Mouse (Mus musculus): ENCODE results near the gene Rfxap.
A peak's percentile ranks its signal among the peaks of the same experiment; 100 is the strongest.

Gene Rfxap

DNA sequence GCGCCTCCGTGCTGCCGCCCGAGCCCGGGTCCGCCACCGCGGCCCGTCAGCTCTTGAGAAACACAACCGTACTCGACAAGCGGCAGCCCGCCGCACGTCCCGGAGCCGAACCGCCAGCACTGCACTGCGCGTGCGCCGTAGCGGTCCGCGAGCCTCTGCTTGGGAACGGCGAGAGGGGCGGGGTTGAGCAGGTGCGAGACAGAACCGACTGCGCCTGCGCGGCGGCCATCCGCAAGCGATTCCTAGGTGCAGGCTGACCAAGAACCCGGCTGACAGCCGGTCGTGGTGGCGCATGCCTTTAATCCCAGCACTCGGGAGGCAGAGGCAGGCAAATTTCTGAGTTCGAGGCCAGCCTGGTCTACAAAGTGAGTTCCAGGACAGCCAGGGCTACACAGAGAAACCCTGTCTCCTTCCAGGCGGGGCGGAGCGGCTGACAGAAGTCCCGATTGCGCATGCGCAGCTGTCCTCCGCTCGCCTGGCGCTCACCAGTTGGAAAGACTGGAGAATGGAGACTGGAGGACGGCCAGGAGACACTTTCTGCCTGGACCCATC, at the start of gene Rfxap:
Gene Rfxap, minus strand, starts transcription at position 126 of the 552 bp plus-strand sequence.
- peak; percentile 98 for DNase-seq (ENCODE audit: low spot score)

DNA sequence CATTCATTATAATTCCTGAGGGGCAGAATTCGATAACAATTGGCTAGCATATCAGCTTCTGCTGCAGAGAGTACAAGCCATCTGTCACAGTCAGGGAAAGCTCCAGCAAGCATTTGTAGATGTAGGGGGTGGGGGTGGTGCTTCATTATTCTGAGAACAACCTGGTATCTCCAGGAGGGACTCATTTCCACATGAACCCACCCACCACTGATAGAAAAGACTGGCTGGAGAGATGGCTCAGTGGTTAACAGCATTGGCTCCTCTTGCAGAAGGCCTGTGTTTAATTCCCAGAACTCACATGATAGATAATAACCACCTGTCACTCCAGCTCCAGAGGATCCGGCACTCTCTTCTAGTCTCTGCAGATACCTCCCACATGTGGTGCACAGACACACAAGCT, 27.8 kb upstream of the Rfxap start:
- DNase-seq (ENCODE audit: low spot score) = no peak

DNA sequence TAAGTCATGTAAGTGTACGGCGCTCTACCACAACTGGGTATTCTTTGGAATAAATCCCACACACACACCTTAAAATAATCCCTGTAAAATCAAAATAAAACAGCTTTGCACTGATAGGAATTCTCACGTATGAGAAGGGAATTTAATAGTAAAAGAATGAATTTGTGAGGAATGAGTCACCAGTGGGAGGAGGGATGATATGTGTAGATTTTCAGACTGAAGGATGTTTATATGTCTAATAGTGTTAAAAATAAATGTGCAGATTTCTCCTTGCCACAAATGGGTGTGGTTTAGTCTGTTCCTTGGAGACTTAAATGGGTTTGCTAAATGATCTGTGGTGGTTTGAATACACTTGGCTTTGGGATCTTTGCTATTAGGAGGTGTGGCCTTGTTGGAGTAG, 24.9 kb upstream of the Rfxap start:
- DNase-seq (ENCODE audit: low spot score) = no peak

DNA sequence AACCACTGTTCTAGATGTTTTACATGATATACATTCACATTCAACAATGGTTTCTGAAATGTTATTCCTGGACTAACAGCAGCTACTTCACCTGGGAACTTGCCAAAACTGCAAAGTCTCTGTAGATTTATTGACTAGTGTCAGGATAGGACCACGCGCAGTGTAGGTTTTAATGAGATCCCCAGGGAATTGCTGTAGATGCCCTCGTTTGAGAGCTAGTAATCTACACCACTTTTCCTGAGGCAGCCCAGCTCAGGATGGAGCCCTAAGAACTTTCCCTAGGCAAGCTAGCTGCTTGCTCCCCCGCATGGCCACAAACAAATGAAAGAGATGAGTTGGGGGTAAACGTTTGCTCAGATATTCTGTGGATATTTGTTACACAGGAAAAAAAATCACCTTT, 14.9 kb upstream of the Rfxap start:
- peak; percentile 18 for DNase-seq (ENCODE audit: low spot score)

DNA sequence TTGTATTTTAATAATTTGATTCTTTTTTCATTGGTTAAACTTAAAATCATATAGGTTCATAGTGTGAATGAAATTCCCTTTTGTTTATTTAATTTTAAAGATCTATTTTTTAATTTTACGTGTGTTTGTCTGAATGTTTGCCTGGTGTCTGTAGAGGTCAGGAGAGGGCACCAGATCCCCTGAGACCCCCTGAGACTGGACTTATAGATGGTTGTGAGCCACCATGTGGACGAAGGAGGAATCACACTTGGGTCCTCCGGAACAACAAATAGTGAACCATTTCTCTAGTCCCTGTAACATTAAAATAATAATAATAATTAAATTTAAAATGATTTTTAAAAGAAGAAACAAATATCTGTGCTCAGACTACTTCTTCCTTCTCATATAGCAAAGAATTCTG, 7.7 kb upstream of the Rfxap start:
- DNase-seq (ENCODE audit: low spot score) = peak; percentile 81

DNA sequence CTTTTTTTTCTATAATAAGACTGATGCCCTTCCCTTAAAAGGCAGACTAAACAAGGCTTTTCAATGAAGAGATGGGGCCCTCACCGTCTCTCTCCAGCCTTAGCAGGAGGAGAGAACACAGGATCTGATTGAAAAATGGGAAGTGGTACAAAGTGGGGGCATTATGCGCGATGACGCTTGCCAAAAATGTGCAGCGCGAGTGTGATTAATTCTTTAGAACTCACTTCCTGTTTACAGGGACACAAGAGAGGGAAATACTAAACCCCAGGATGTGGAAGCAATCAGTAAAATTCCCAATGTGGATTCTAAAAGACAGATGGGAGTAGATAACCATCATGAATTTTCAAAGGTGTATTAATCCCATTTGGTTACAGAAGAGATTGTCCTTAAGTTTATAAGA, 7.0 kb upstream of the Rfxap start:
- DNase-seq (ENCODE audit: low spot score) = no peak

DNA sequence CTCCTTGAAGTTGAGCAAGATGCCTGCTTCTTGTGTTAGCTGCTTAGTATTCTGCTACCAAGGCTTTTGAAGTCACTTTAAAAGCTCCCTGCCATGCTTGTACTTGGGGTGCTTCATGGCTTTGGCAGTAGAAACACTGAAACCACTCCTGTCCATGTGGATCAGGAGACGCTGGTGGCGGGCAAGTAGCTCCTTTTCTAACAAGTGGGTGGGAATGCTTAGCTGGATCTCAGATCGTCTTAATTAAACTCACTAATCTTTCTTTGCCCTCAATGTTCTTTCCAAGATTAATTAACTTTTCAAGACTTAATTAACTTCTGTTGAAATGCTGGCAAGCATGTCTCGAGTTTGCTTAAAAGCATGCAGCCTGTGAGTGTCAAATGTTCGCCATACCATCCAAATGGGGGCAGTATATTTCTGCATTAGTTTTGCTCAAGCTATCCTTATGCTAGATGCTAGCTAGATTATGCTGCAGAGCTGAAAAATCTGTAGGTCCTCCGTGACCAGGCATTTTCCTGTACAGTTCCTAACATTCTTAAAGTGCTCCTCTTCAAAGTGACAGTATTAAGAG, 5.9 kb upstream of the Rfxap start:
- no peak for DNase-seq (ENCODE audit: low spot score)

DNA sequence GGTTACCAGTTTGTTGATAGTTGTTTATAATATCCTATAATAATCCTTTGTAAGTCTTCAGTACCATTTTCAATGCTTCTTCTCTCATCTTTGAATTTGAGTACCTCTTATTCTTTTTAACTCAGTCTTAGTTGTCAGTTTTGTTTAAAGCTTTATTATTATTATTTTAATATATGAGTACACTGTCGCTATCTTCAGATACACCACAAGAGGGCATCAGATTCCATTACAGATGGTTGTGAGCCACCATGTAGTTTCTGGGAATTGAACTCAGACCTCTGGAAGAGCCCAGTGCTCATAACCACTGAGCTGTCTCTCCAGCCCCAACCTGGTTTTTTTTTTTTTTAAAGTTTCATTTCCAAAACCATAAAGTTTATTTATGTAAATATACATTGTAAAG, 4.0 kb upstream of the Rfxap start:
- DNase-seq (ENCODE audit: low spot score) = no peak

DNA sequence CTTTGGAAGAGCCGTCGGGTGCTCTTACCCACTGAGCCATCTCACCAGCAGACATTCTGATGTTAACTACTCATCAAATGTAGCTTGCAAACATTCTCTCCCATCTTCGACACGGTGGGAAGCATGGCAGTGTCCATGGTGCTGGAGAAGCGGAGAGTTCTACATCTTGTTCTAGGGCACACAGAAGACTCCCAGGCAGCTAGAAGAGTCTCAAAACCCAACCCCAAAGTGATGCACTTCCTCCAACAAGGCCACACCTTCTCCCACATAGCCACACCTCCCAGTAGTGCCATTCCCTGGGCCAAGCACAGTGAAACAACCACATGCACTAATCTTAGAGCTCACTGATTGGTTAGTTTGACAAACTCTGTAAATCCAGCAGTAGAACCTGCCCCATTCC, 1.5 kb upstream of the Rfxap start:
- DNase-seq (ENCODE audit: low spot score) = no peak

DNA sequence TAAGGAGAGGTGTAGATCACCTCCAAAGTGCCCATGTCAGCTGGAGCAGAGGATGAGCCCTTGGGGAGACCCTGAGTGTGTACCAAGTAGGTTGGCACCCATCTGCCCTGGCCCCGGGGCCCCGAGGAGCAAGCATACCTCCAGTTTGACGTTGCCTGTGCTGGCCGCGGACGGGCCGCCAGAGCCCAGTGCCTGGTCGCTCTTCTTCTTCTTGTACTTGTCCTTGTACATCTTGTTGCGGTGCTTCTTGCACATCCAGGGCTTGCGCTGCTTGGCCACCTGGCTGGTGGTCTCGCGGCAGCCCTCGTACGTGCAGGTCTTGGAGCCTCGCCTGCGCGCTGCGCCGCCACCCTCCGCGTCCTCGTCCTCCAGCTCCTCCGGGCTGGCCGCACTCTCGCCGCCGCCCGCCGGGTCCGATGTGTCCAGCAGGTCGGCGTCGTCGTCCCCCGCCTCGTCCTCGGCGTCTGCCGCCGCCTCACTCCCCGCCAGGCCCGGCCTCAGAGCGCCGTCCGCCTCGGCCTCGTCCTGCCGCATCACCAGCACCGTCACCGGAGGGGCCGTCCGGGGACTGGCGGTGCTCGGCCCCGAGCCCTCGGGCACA, 430 bp downstream of the Rfxap start:
- DNase-seq (ENCODE audit: low spot score) = no peak

DNA sequence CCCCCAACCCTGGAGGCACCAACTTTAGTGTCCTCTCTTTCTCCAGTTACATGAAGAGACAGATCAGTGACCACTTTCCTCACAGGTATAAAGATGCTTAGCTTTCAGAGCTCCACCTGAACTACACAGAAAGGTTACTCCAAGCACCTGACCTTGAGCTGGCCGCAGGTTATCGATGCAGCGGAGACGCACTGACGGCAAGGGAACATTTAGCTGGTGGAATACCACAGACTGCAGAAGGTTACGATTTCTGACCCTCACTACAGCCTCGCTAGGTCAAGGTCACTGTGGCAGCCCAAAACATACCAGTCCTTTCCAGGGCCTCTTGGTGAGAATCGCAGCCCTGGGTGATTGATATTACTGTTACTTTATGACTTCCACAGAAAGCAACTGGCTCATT, 3.9 kb downstream of the Rfxap start:
- no peak for DNase-seq (ENCODE audit: low spot score)

DNA sequence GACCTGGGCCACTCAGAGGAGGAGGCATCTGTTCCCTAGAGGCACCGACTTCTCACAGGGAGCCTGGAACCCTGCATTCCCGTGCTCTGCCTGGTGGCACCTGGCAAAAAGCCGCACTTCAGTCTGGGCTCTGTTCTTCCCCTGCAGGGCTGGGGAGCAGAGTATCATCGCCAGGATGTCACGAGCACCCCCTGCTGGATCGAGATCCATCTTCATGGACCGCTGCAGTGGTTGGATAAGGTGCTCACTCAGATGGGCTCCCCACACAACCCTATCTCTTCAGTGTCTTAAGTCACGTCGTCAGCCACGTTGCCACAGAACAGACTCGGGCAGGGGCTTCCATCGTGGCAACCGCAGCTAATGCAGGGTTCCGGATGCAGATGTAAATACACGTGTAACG, 10.4 kb downstream of the Rfxap start:
- DNase-seq (ENCODE audit: low spot score) = peak; percentile 34

DNA sequence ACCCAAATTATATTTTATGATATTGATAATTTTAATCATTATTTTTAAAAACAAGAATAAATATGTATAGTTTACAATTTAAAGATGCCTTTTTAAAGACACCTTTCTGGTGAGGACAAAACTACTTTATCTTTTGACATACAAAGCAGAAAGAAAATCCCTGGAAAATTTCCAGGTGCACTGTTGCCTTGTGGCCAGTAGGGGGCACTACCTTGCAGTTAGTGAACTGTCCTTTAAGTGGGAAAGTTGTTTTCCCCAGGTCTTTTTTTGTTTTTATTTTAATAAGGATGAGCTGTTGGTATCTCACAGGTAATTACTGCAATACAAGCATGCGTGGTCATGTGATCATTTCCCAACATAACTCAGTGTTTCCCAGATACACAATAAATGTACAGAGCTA, 11.8 kb downstream of the Rfxap start:
- peak; percentile 37 for DNase-seq (ENCODE audit: low spot score)

DNA sequence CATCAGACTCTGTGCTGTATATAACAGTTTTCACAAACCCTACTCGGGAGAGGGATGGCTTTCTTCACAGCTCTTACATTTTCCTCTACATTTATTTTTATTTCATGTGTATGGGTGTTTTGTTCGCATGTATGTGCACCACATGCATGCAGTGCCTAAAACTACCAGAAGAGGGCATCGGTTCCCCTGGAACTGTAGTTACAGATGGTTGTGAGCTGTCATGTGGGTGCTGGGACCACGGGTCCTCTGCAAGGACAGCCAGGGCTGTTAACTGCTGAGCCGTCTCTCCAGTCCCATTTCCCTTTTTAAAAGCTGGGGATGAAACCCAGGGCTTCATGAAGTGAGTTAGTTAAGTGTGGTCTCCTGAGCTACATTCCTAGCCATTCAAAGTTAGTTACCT, 12.2 kb downstream of the Rfxap start:
- no peak for DNase-seq (ENCODE audit: low spot score)

DNA sequence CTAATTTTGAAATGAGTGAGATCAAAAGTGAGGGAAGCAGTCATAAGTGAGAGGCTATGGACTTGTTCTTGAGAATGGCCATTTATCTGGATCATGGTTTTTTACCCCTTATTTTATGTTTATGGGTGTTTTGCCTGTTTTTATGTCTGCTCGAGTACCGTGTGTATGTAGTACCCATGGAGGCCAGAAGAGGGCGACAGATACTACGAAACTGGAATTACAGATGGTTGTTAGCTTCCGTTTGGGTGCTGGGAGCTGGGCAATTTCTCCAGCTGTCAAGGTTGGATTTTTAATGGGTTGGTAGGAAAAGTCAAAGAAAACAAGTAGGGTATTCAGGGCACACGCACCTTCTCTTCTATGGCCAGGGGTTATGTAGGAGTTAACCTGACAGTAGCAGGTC, 13.8 kb downstream of the Rfxap start:
- DNase-seq (ENCODE audit: low spot score) = no peak

DNA sequence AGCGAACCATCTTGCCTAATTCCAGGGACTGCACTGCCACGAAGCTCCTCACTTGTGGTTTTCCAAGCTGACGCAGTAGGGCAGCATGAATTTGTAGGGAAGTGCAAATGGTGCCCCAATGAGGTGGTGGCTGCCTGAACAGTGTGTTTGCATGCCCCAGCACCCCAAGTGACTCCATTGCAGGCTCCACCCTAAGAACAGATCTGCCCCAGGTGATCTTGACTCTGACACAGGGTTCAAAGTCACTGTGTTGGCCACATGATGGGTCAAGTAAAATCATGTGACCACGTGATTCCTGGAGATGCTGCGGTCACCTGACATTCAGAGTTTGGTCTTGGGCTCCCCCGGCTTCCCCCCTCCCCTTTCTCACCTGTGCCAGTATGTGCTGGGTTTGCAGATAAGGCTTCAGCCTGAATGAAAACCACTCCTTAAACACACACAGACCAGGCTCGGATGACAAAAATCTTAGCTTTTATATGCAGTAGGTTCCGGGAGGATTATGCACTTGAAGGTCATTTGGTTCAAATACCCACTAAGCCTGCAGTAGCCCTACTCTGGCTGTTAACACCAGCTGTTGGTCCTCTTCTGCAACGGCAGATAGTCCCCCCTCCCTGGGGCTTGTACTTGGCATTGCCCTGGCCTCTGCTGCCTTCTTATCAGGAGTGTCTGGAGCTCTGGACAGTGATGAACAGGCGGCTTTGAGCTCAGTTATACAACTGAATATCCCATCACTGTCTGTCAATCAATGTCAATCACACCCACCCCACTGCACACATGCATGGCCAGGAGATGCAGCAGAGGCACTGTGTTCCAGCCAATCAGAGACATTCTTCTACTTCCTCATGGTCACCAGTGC, 15.5 kb downstream of the Rfxap start:
- DNase-seq (ENCODE audit: low spot score) = peak; percentile 30

DNA sequence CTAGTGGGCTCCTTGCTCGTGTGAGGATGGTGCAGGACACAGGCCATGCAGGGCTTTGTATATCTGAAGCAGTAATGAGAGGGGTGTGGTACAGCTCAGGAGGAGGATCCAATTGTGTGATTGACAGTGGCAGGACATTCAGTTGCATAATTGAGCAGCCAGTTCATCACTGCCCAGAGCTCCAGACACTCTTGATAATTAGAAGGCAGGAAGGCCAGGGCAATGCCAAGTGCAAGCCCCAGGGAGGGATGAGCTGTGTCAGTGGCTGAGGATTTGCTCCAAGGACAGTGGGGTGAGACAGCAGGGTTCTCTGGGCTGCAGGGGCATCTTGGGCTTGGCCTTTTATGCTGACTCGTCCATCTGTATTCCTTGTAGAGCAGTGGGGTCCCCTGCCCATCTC, 17.0 kb downstream of the Rfxap start:
- DNase-seq (ENCODE audit: low spot score) = peak; percentile 69

DNA sequence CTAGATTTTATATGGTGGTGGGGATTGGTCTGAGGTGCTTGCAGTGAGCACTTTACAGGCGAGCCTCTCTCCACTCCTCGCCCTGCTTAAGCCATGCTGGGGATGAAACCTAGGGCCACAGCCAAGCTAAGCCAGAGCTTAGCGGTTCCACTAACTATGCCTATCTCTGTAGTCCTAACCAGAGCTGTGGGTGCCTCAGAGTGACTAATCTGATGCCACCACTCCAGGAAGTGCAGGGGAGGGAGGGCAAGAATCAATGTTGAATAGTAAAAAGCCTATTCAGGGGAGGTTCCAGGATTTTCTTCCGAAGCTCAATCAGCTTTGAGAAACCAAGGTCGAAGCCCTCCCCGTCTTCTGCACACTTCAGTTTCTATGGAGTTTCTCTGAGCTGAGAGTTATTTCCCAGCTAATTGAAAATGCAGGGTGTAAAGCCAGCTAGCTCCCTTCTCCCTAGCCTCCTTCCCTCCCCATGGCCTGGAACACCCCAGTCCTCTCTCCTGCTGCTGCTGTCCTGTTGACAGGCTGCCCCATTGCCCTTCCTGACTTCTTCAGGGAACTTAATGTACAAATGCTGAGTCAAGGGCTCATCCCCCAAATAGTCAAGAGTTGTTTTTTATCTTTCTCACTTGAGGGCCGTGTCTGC, 31.5 kb downstream of the Rfxap start:
- no peak for DNase-seq (ENCODE audit: low spot score)

DNA sequence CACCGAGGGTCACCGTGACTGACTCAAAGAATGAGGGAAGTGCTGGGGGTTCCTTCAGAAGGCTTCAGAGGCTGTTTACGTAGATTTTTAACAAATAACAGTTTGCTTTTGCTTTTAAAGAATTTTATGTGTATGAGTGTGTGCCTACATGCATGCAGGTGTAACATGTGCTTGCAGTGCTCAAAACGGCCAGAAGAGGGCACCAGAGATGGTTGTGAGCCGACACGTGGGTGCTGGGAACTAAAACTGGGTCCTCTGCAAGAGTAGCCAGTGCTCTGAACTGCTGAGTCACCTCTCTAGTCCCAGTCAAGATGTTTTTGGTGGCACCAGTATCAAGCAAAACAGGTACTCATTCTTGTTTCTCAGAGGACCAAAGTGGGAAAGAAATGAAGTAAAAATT, 34.0 kb downstream of the Rfxap start:
- DNase-seq (ENCODE audit: low spot score) = no peak

DNA sequence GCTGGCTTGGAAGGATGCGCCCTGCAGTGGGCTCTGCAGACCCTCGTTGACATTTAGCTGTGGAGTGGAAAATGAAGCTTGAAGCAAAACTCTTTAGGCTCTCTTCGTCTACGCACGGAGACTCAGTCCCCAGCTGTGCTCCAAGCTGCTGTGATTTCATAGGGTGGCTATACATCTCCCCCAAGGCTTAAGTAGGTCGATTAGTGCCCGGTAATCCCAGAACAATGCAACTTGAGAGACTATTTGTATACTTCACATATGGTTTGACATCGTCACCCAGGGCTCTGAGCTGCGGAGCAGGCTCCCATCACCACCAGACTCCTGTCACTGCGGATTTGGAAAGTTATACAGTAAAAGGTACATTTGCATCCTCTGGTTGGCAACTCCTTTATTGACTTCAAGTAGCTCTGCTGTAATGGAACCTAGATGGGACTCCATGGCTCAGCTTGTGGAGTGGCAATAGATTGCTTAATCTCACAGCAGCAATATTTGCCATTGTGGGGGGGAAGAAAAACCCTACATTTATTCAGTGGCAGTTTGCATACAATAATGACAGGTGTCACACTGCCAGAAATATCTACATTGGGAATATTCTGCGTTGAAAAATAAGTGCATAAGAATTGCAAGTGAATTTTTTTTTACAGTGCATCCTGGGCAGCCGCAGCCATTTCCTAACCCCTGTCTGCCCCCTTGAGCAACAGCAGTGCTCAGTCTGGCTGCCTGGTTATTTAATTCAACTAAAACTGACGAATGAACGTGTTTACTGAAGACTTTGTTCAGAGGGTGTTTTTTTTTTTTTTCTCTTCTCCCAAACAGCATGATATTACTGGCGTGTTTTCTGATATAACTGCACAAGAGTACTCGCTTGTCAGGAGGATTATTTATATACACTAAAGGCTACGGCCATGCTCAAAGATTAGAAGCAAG, 38.0 kb downstream of the Rfxap start:
- no peak for DNase-seq (ENCODE audit: low spot score)

DNA sequence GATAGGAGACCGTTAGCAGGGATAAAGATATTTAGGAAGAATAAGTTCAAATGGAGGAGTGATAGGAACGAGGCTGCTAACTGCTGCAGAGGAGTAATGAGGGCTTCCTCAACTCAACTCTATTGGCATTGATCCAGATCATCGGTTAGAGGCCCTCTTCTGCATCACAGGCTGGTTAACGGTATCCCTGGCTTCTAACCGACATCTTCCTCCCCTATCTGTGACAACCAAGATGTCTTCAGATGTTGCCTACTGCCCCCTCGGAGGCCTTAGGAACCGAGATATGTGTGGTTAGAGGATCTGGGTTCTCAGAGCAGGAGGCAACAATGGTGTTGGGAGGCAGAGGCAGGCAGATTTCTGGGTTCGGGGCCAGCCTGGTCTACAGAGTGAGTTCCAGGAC, 39.0 kb downstream of the Rfxap start:
- DNase-seq (ENCODE audit: low spot score) = no peak

DNA sequence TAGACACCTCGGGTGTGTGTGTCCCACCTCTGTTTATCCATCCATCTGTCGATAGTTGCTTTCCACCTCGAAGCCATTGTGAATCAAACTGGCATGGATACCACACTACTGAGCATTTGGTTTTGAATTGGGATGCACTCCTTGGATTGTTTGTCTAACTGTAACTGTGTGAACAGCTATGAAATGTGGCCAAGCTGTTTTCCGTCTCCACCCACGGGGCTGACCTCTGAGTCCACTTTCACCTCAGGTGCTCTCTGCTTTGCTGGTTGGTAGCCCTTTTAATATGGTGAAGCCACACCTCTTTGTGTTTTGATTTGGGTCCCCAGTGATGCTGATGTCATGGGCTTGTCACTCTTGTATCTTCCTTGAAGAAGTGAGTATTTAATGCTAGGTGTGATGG, 40.8 kb downstream of the Rfxap start:
- no peak for DNase-seq (ENCODE audit: low spot score)

All from MN1 (cell line).